Mouse (Mus musculus): ENCODE measurements around the gene Mrpl40.
"Not testable (repeated sequence)": the region's sequence is repeated elsewhere in the genome, so short reads cannot be mapped to it uniquely, and the experiment has no call there.

Gene Mrpl40

GRCm38 (mm10) chr16:18876442-18877308, at the start of gene Mrpl40, which contains the start of gene Hira:
TSS of gene Mrpl40 (minus strand) at chr16:18876862.
TSS of gene Hira (plus strand) at chr16:18877037.
- DNase-seq (ENCODE audit: low spot score): peak; percentile 83

GRCm38 (mm10) chr16:18921771-18922170, 45.1 kb upstream of the Mrpl40 start:
- DNase-seq (ENCODE audit: low spot score): no peak

GRCm38 (mm10) chr16:18916064-18916463, 39.4 kb upstream of the Mrpl40 start:
- DNase-seq (ENCODE audit: low spot score): no peak

- no peak for DNase-seq (ENCODE audit: low spot score)
Measured at GRCm38 (mm10) chr16:18905648-18906047, 29.0 kb upstream of the Mrpl40 start.

- no peak for DNase-seq (ENCODE audit: low spot score)
Measured at GRCm38 (mm10) chr16:18896429-18896828, 19.8 kb upstream of the Mrpl40 start.

GRCm38 (mm10) chr16:18895249-18895648, 18.6 kb upstream of the Mrpl40 start:
- no peak for DNase-seq (ENCODE audit: low spot score)

- DNase-seq (ENCODE audit: low spot score): no peak
Measured at GRCm38 (mm10) chr16:18893840-18894372, 17.2 kb upstream of the Mrpl40 start.

GRCm38 (mm10) chr16:18884044-18884443, 7.4 kb upstream of the Mrpl40 start:
- no peak for DNase-seq (ENCODE audit: low spot score)

GRCm38 (mm10) chr16:18878091-18878720, 1.5 kb upstream of the Mrpl40 start:
- DNase-seq (ENCODE audit: low spot score): peak; percentile 8

GRCm38 (mm10) chr16:18877386-18878090, 876 bp upstream of the Mrpl40 start:
- DNase-seq (ENCODE audit: low spot score): peak; percentile 24

- DNase-seq (ENCODE audit: low spot score): no peak
Measured at GRCm38 (mm10) chr16:18876091-18876441, 596 bp downstream of the Mrpl40 start.

- DNase-seq (ENCODE audit: low spot score): not testable (repeated sequence)
Measured at GRCm38 (mm10) chr16:18870495-18870894, 6.2 kb downstream of the Mrpl40 start.

- DNase-seq (ENCODE audit: low spot score): no peak
Measured at GRCm38 (mm10) chr16:18860186-18860585, 16.5 kb downstream of the Mrpl40 start.

- peak; percentile 83 for DNase-seq (ENCODE audit: low spot score)
Measured at GRCm38 (mm10) chr16:18858551-18858950, 18.1 kb downstream of the Mrpl40 start.

GRCm38 (mm10) chr16:18849521-18850190, 27.0 kb downstream of the Mrpl40 start:
- DNase-seq (ENCODE audit: low spot score): not testable (repeated sequence)

GRCm38 (mm10) chr16:18846301-18846820, 30.3 kb downstream of the Mrpl40 start:
- no peak for DNase-seq (ENCODE audit: low spot score)

- no peak for DNase-seq (ENCODE audit: low spot score)
Measured at GRCm38 (mm10) chr16:18838346-18838745, 38.3 kb downstream of the Mrpl40 start.

- DNase-seq (ENCODE audit: low spot score): peak; percentile 87
Measured at GRCm38 (mm10) chr16:18836468-18837208, 40.0 kb downstream of the Mrpl40 start, which contains the start of the genes 2510002D24Rik and Gm28539. TSS of gene 2510002D24Rik (plus strand) at chr16:18836578. TSS of gene Gm28539 (plus strand) at chr16:18836584.

GRCm38 (mm10) chr16:18836073-18836467, 40.6 kb downstream of the Mrpl40 start:
- DNase-seq (ENCODE audit: low spot score): no peak

- no peak for DNase-seq (ENCODE audit: low spot score)
Measured at GRCm38 (mm10) chr16:18833486-18833885, 43.2 kb downstream of the Mrpl40 start.

GRCm38 (mm10) chr16:18829102-18829501, 47.6 kb downstream of the Mrpl40 start:
- no peak for DNase-seq (ENCODE audit: low spot score)

Measured in layer of hippocampus, adult 9-10 months (tissue).